In genomic region chr13:79027877-79028760, GRCm38 (mm10) we compare ENCODE assay signal across 9 mouse cellular contexts.
A peak's percentile ranks its signal among the peaks of the same experiment; 100 is the strongest.
DNase-seq lines count a peak whose midpoint lies in the region; ATAC-seq and TF ChIP-seq lines count a peak whose summit lies in the region.
"Had no signal": no experiment of that assay in that cellular context is flagged by ENCODE, and none has a peak within 500 bp of the region (broad histone marks: within the 10 kb centered on the region; RNA-seq: fewer than 3 reads in every experiment).

No protein-coding gene starts in this region.

- DNase-seq in adrenal gland, adult (ENCODE audit: inconsistent age in 2 of 2, low spot score in 1 of 2), result peak; percentile 32 to 81
- DNase-seq in adrenal gland, postnatal 4 days (ENCODE audit: low spot score in 2 of 2), result no peak
- peak; percentile 15 for DNase-seq in ovary, postnatal 14 days (ENCODE audit: low spot score)
- no peak for DNase-seq in ovary, adult 18-20 months (ENCODE audit: low spot score)
- DNase-seq in embryonic facial prominence, embryonic 11.5 days (ENCODE audit: low spot score), result peak; percentile 61
- peak; percentile 56 for DNase-seq in hindbrain, postnatal 0 days (ENCODE audit: low spot score)
- DNase-seq in lung, postnatal 10 days, result peak; percentile 52
- no peak for DNase-seq in thymus, postnatal 14 days

- no peaks in the 10 kb centered on the region for H3K27me3 ChIP-seq in embryonic facial prominence, embryonic 11.5 days (ENCODE audit: control insufficient read depth, insufficient read depth, low read length)
- H3K27me3 ChIP-seq in hindbrain, postnatal 0 days (ENCODE audit: insufficient read depth, low read length), result no peaks in the 10 kb centered on the region

- 42% methylated on average over 4 of the region's 4 CpGs for WGBS in embryonic facial prominence, embryonic 11.5 days
- 44% methylated on average over 4 of the region's 4 CpGs for WGBS in hindbrain, postnatal 0 days

- no peaks in the 10 kb centered on the region for H3K4me1 ChIP-seq in embryonic facial prominence, embryonic 11.5 days (ENCODE audit: control insufficient read depth, insufficient read depth, low read length)
- no peaks in the 10 kb centered on the region for H3K4me1 ChIP-seq in hindbrain, postnatal 0 days (ENCODE audit: insufficient read depth, low read length)

- no peak overlapping the region for H3K4me2 ChIP-seq in embryonic facial prominence, embryonic 11.5 days (ENCODE audit: low read depth, low read length)
- no peak overlapping the region for H3K4me2 ChIP-seq in hindbrain, postnatal 0 days (ENCODE audit: low read depth, low read length)

- H3K36me3 ChIP-seq in embryonic facial prominence, embryonic 11.5 days (replicated peaks; ENCODE audit: control insufficient read depth, insufficient read depth, low read depth, low read length), result no peaks in the 10 kb centered on the region
- no peaks in the 10 kb centered on the region for H3K36me3 ChIP-seq in hindbrain, postnatal 0 days (ENCODE audit: insufficient read depth, low read length)

- peak; percentile 68 for TF ChIP-seq CTCF in hindbrain, postnatal 0 days (IDR thresholded peaks at IDR 0.05; ENCODE audit: low read depth)

- H3K27ac ChIP-seq in embryonic facial prominence, embryonic 11.5 days (replicated peaks; ENCODE audit: low read depth, low read length), result no peak overlapping the region
- H3K27ac ChIP-seq in hindbrain, postnatal 0 days, result no peak overlapping the region

- no peak overlapping the region for H3K4me3 ChIP-seq in embryonic facial prominence, embryonic 11.5 days (ENCODE audit: low read depth, low read length)
- no peak overlapping the region for H3K4me3 ChIP-seq in hindbrain, postnatal 0 days (ENCODE audit: low read length)
- H3K4me3 ChIP-seq: erythroblast, embryonic 14.5 days had no signal

- no peaks in the 10 kb centered on the region for H3K9me3 ChIP-seq in embryonic facial prominence, embryonic 11.5 days (replicated peaks; ENCODE audit: control insufficient read depth, low read length)
- no peaks in the 10 kb centered on the region for H3K9me3 ChIP-seq in hindbrain, postnatal 0 days (ENCODE audit: low read length)

- no peak for ATAC-seq in embryonic facial prominence, embryonic 11.5 days (replicated peaks; ENCODE audit: insufficient number of reproducible peaks, low FRiP score, low TSS enrichment, low read depth)
- ATAC-seq in hindbrain, postnatal 0 days, result no peak

- H3K9ac ChIP-seq in embryonic facial prominence, embryonic 11.5 days (replicated peaks; ENCODE audit: low read length), result no peak overlapping the region
- H3K9ac ChIP-seq in hindbrain, postnatal 0 days (replicated peaks; ENCODE audit: low read length), result no peak overlapping the region

Comparison
In these comparisons a context has a peak if more than half of its experiments do, and no peak if none do; other contexts are left out.
1. DNase-seq: peak in adrenal gland, adult (2 of 2), ovary, postnatal 14 days (single experiment), embryonic facial prominence, embryonic 11.5 days (single experiment), hindbrain, postnatal 0 days (single experiment) and lung, postnatal 10 days (single experiment); none in adrenal gland, postnatal 4 days (0 of 2), ovary, adult 18-20 months (single experiment) and thymus, postnatal 14 days (single experiment).